Mouse (Mus musculus) intestine, embryonic 14.5 days (tissue): ENCODE results near the gene Rnf34. TPM values are rescaled to one million over a fixed set of nuclear protein-coding genes. Genes with fewer than 3 reads are reported as not detected.

Source experiments
- ATAC-seq: fragments of 200-750 bp; cut with Nextera tagmentation; replicated peaks from 2 replicates; pipeline ENCODE4 v1.8.0; 2017; ENCODE audit warnings: low read depth, moderate number of reproducible peaks, moderate TSS enrichment, moderate library complexity; ENCODE audit not compliant: low FRiP score, low TSS enrichment
- DNase-seq: peaks from one replicate; pipeline ENCODE4 v3.0.0-alpha.2; 2018; ENCODE audit warnings: low spot score
- H3K27ac ChIP-seq: fragments of 300-500 bp; sonication (generic); 2 replicates; pipeline ENCODE4 v1.5.1; 2014; ENCODE audit warnings: low read depth, mild to moderate bottlenecking, control low read depth
- H3K27me3 ChIP-seq: fragments of 300-500 bp; sonication (generic); replicated peaks from 2 replicates; pipeline ENCODE4 v1.6.1; 2014; ENCODE audit warnings: low read length, control low read depth; ENCODE audit not compliant: control insufficient read depth, insufficient read depth
- H3K36me3 ChIP-seq: fragments of 300-500 bp; sonication (generic); 2 replicates; pipeline ENCODE4 v1.6.1; 2014; ENCODE audit warnings: low read length, control low read depth; ENCODE audit not compliant: control insufficient read depth, insufficient read depth
- H3K4me1 ChIP-seq: fragments of 300-500 bp; sonication (generic); replicated peaks from 2 replicates; pipeline ENCODE4 v1.6.1; 2014; ENCODE audit warnings: low read length, control low read depth, mixed read lengths; ENCODE audit not compliant: control insufficient read depth, insufficient read depth
- H3K4me2 ChIP-seq: fragments of 300-500 bp; sonication (generic); 2 replicates; pipeline ENCODE4 v1.6.1; 2014; ENCODE audit warnings: low read length
- H3K4me3 ChIP-seq: fragments of 300-500 bp; sonication (generic); 2 replicates; pipeline ENCODE4 v1.5.1; 2014; ENCODE audit warnings: low read depth, low read length, control low read depth, mixed read lengths
- H3K9ac ChIP-seq: fragments of 300-500 bp; sonication (generic); 2 replicates; pipeline ENCODE4 v1.6.1; 2014; ENCODE audit warnings: mild to moderate bottlenecking, low read length
- H3K9me3 ChIP-seq: fragments of 300-500 bp; sonication (generic); 2 replicates; pipeline ENCODE4 v1.6.1; 2016; ENCODE audit warnings: low read length, control low read depth; ENCODE audit not compliant: control insufficient read depth
- WGBS: fragments of 180-500 bp; shearing (Covaris S2); extraction: QIAGEN DNeasy Blood & Tissue Kit; methylation state at CpG from one replicate; pipeline ENCODE4 v1.1.7; 2014; 5-methylcytosine and 5-hydroxymethylcytosine counted together
- polyA plus RNA-seq: library from polyadenylated mRNA; unstranded; fragments of >200 nt; fragmentation: Nextera tagmentation; extraction: Ambion mirVana; gene quantifications from 2 replicates; pipeline ENCODE4 v1.2.1, GENCODE M21; 2014

Gene Rnf34
- polyA plus RNA-seq, 1 experiment from 2014 or later = 31.8 TPM

DNA sequence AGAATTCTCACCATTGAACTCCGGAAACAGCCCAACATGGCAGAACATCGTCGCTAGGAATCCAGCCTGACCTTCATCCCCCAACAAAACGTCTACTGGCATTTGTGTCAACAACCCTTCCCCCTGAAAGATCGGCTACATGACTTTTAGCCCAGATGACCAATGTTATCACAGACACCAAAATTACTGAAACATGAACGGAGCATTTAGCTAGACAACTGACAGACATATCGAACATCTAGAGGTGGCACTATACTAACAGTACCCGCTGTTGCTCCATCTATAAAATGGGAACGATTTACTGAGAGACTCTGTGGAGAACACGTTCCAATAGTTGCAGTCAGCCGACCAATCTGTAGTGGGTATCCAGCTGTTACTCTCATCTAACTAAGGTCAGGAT, 51.3 kb downstream of the Rnf34 start:
- ATAC-seq (no peak), DNase-seq (no peak)
- Histone ChIP-seq H3K9me3 (no peaks in the 10 kb centered on the region), H3K27me3 (no peaks in the 10 kb centered on the region), H3K4me3 (no peak overlapping the region), H3K36me3 (no peaks in the 10 kb centered on the region), H3K4me2 (peak overlapping the region; percentile 81), H3K9ac (peak overlapping the region; percentile 75; the same call in 1 of the 2 replicates), H3K4me1 (peaks cover 7% of the 10 kb centered on the region; the same call in 1 of the 2 replicates), H3K27ac (peak overlapping the region; percentile 89; the same call in 1 of the 2 replicates)
- 50% methylated on average over 11 of the region's 11 CpGs for WGBS

DNA sequence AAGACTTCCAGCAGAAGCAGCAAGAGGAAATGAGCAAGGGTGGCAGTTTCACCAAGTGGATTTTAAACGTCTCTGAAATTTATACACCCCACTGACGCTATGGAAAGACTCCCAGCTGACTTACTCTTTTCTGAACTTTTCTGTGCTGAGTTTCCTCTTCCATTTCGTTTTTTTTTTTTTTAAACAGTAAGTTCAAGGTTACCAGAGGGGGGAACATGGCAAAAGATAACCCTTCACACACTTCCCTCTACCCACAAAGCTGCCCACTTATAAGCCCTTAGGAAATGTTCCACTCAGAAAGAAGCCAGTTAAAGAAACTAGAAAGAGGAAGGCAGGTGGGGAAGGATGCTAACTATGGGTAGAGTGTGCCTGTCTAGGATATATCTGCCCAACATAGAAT, 51.8 kb downstream of the Rnf34 start:
- WGBS = 55% methylated on average over 3 of the region's 3 CpGs
- Histone ChIP-seq H3K36me3 (no peaks in the 10 kb centered on the region), H3K9ac (no peak overlapping the region), H3K27me3 (no peaks in the 10 kb centered on the region), H3K27ac (no peak overlapping the region), H3K4me1 (peaks cover 7% of the 10 kb centered on the region; the same call in 1 of the 2 replicates), H3K9me3 (no peaks in the 10 kb centered on the region), H3K4me2 (no peak overlapping the region), H3K4me3 (no peak overlapping the region)
- no peak for DNase-seq
- no peak for ATAC-seq

DNA sequence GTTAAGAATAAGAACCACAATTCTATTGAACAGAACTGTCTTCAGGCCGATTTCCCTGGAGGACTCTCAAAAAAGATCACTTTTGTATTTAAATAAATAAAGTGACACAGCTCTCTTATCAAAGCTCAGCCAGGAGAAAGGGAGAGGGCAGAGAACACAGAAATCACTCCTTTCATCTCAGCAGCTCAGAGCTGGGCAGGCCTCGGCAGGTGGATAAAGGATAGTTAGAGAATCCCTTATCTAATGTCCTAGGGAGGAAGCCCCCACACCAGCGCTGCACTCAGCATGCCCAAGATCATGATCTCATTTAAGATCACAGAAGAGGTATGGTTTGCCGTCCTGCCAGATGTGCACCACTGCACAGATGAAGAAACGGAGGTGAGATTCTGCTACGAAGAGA, 52.4 kb downstream of the Rnf34 start:
- H3K9me3 ChIP-seq = no peaks in the 10 kb centered on the region
- DNase-seq (no peak), ATAC-seq (no peak)
- H3K9ac ChIP-seq = no peak overlapping the region
- H3K4me3 ChIP-seq = no peak overlapping the region
- H3K27me3 ChIP-seq = no peaks in the 10 kb centered on the region
- no peak overlapping the region for H3K27ac ChIP-seq
- WGBS = 81% methylated on average over 6 of the region's 6 CpGs
- H3K36me3 ChIP-seq = no peaks in the 10 kb centered on the region
- no peak overlapping the region for H3K4me2 ChIP-seq
- H3K4me1 ChIP-seq = peaks cover 7% of the 10 kb centered on the region; the same call in 1 of the 2 replicates

DNA sequence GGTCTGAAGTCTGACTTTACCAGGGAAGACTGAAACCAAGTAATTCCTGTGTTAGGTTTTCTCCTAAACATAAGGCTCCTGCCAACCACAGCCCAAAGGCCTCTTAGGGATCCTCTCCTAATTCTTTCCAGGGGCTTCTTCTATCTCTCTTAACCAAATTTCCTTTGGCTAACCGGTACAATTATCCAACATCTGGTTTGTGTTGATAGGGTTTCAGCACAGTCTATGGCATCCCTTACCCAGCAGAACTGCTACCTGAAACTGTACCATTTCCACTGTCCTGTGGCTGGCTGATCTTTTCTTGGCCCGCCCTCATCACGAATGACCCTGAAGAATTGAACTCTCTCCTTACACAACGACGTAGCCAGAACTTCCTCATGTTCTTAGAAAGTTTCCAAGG, 53.3 kb downstream of the Rnf34 start:
- Histone ChIP-seq H3K4me1 (peaks cover 7% of the 10 kb centered on the region; the same call in 1 of the 2 replicates), H3K4me2 (no peak overlapping the region), H3K27me3 (no peaks in the 10 kb centered on the region), H3K4me3 (no peak overlapping the region), H3K27ac (no peak overlapping the region), H3K9me3 (no peaks in the 10 kb centered on the region), H3K9ac (no peak overlapping the region), H3K36me3 (no peaks in the 10 kb centered on the region)
- ATAC-seq (no peak), DNase-seq (no peak)
- 81% methylated on average over 5 of the region's 5 CpGs for WGBS

DNA sequence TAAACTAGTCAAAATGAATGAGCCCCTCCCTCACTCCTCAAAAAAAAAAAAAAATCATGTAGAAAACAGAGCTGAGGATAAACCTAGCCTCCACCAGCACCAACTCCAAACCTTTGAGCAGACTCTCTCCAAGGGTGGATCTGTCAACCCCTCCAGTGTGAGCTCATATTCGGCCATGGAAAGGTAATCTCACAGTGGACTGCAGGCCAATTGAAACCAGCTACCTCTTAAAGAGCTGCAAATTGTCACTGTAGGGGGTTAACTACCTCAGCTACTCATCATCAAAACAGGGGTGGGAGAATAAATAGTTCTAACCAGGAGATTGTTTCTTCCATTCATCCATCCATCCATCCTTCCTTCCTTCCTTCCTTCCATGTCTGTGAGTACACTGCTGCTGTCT, 57.3 kb downstream of the Rnf34 start:
- ATAC-seq (no peak), DNase-seq (no peak)
- Histone ChIP-seq H3K9me3 (no peaks in the 10 kb centered on the region), H3K27ac (no peak overlapping the region), H3K9ac (no peak overlapping the region), H3K36me3 (no peaks in the 10 kb centered on the region), H3K4me1 (no peaks in the 10 kb centered on the region), H3K4me2 (no peak overlapping the region), H3K4me3 (no peak overlapping the region), H3K27me3 (no peaks in the 10 kb centered on the region)
- 90% methylated on average over 1 of the region's 1 CpGs for WGBS

DNA sequence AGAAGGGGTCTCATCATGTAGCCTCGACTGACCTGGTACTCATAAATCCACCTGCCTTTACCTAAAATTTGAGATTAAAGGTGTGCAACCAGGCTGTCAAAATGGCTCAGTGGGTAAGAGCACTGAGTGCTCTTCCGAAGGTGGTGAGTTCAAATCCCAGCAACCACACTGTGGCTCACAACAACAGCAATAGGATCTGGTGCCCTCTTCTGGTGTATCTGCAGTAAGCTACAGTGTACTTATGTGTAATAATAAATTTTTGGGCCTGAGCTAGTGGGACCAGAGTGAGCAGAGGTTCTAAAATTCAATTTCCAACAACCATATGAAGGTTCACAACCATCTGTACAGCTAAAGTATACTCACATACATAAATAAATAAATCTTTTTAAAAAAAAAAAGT, 58.2 kb downstream of the Rnf34 start:
- no peak for ATAC-seq
- no peak overlapping the region for H3K9ac ChIP-seq
- WGBS = 90% methylated on average over 2 of the region's 2 CpGs

DNA sequence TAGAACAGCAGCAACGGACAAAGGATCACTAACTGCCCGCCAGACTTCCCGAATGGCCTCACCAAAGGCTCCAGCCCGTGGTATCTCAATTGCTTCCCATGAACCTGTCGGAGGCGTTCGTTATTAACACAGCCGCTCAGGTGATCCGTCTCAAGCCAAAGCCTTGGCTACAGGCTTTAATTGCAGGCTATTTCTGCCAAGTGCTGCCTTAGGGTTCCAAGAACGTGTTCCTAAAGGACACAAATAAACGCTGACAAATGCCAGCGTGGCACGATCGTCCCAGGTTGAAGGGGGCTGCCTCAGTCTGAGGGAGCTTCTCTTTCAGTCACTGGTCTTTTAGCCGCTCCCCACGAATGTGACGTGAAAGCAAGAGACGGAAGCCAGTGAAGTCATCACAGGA, 59.6 kb downstream of the Rnf34 start:
- DNase-seq (no peak), ATAC-seq (no peak)
- Histone ChIP-seq H3K4me3 (no peak overlapping the region), H3K4me2 (no peak overlapping the region), H3K27me3 (no peaks in the 10 kb centered on the region), H3K27ac (no peak overlapping the region), H3K9ac (no peak overlapping the region), H3K4me1 (no peaks in the 10 kb centered on the region), H3K36me3 (no peaks in the 10 kb centered on the region), H3K9me3 (no peaks in the 10 kb centered on the region)
- WGBS = 86% methylated on average over 18 of the region's 18 CpGs

More for the DNA sequence above, 58.2 kb downstream of the Rnf34 start:
- no peak for DNase-seq
- Histone ChIP-seq H3K4me3 (no peak overlapping the region), H3K4me2 (no peak overlapping the region), H3K27ac (no peak overlapping the region), H3K4me1 (no peaks in the 10 kb centered on the region), H3K9me3 (no peaks in the 10 kb centered on the region), H3K27me3 (no peaks in the 10 kb centered on the region), H3K36me3 (no peaks in the 10 kb centered on the region)

DNA sequence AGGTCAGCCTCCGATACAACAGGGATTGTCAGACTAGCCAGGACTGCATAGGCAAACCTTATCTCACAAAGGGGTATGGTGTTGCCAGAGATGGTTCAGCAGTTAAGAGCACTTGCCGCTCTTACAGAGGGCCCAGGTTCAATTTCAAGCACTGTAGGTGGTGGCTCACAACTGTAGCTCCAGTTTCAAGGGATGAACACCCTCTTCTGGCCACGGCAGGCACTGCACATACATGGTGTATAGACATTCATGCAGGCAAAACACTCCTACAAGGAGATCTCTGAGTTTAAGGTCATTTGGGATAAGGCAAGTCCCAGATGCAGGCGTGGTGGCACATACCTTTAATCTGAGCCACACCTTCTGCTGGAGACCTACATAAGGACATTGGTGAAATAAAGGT, 63.0 kb downstream of the Rnf34 start:
- Histone ChIP-seq H3K9ac (no peak overlapping the region), H3K4me2 (no peak overlapping the region), H3K9me3 (no peaks in the 10 kb centered on the region), H3K4me1 (no peaks in the 10 kb centered on the region), H3K36me3 (no peaks in the 10 kb centered on the region), H3K4me3 (no peak overlapping the region), H3K27me3 (no peaks in the 10 kb centered on the region), H3K27ac (no peak overlapping the region)
- ATAC-seq (no peak), DNase-seq (no peak)
- WGBS = 94% methylated on average over 4 of the region's 4 CpGs

DNA sequence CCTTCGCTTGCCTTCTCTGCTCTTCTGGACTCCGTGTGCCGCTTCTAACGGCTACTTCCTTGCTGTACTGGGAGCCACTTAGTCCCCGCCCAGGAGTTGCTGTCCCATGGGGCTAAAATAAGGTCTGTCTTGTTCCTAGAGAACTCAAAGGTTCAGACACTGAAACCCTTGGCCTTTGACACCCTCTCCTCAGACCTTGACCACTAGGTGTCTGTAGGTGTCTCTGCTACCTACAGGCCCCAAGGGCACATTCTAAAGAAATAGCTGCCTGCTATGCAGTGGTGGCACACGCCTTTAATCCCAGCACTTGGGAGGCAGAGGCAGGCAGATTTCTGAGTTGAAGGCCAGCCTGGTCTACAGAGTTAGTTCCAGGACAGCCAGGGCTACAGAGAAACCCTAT, 66.3 kb downstream of the Rnf34 start:
- DNase-seq (no peak), ATAC-seq (no peak)
- Histone ChIP-seq H3K27ac (no peak overlapping the region), H3K27me3 (no peaks in the 10 kb centered on the region), H3K4me2 (no peak overlapping the region), H3K4me3 (no peak overlapping the region), H3K4me1 (no peaks in the 10 kb centered on the region), H3K9me3 (no peaks in the 10 kb centered on the region), H3K36me3 (no peaks in the 10 kb centered on the region), H3K9ac (no peak overlapping the region)
- WGBS = 93% methylated on average over 6 of the region's 6 CpGs
